9 mouse cellular contexts compared by ENCODE assay signal in the genomic region with DNA sequence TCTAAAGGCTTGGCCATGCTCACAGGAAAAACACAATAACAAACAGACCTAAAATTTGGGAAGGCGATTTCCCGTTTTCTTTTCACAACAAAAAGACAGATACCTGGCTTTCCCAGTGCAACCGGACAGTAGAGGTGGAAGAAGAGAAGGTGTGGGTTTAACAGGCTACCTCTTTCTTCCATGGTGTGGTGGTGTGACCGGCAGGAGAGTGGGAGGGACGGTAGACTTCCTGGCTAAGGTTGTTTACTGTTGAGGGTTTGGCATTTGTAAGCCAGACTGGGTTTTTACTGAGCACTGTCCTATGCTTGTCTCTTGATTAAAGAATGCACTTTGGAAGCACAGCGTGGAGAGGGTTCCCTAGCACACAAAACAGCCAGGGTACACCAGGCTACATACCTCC. TPM values are rescaled to one million over a fixed set of nuclear protein-coding genes. Genes with fewer than 3 reads are reported as not detected.
DNase-seq lines count a peak whose midpoint lies in the region; ATAC-seq and TF ChIP-seq lines count a peak whose summit lies in the region.
"Had no signal": no experiment of that assay in that cellular context is flagged by ENCODE, and none has a peak within 500 bp of the region (broad histone marks: within the 10 kb centered on the region; RNA-seq: fewer than 3 reads in every experiment).

No protein-coding gene starts in this region.

- no peak overlapping the region for H3K4me3 ChIP-seq in heart, embryonic 11.5 days (ENCODE audit: low read depth, low read length)
- peak overlapping the region; percentile 50 for H3K4me3 ChIP-seq in ES-Bruce4 (ENCODE audit: low read depth, low read length)
- H3K4me3 ChIP-seq in forebrain, embryonic 14.5 days (ENCODE audit: low read depth, low read length), result peak overlapping the region; percentile 20; the same call in 1 of the 2 replicates
- peak overlapping the region; percentile 29 for H3K4me3 ChIP-seq in liver, postnatal 0 days (ENCODE audit: low read depth, low read length)

- no peak overlapping the region for H3K27ac ChIP-seq in heart, embryonic 11.5 days (ENCODE audit: low read depth, low read length)
- peak overlapping the region; percentile 99 for H3K27ac ChIP-seq in ES-Bruce4 (ENCODE audit: insufficient read depth, low read length)
- peak overlapping the region; percentile 73 for H3K27ac ChIP-seq in forebrain, embryonic 14.5 days (ENCODE audit: low read depth, low read length)
- H3K27ac ChIP-seq in liver, postnatal 0 days (ENCODE audit: low read depth), result no peak overlapping the region; the same call in 1 of the 2 replicates

- TF ChIP-seq EP300 in ES-Bruce4 (IDR thresholded peaks at IDR 0.05; ENCODE audit: insufficient read depth, low read depth, low read length), result peak; percentile 69
- TF ChIP-seq EP300 in liver, postnatal 0 days (IDR thresholded peaks at IDR 0.05; ENCODE audit: low read depth), result no peak

- ATAC-seq in heart, embryonic 11.5 days (replicated peaks; ENCODE audit: insufficient number of reproducible peaks, low FRiP score, low TSS enrichment), result no peak
- peak; percentile 26; the same call in 1 of the 2 replicates for ATAC-seq in forebrain, embryonic 14.5 days
- ATAC-seq in liver, postnatal 0 days, result no peak

- no peak for DNase-seq in heart, postnatal 4 days
- DNase-seq in forebrain, embryonic 14.5 days (ENCODE audit: low spot score), result peak; percentile 32
- DNase-seq in liver, postnatal 0 days, result no peak
- DNase-seq in urinary bladder, postnatal 14 days (ENCODE audit: low spot score), result no peak
- no peak for DNase-seq in left cerebral cortex, adult 18-20 months (ENCODE audit: low spot score in 2 of 2)
- no peak for DNase-seq in retina, embryonic 14.5 days (ENCODE audit: low spot score)
- DNase-seq: adrenal gland, postnatal 25 days had no signal

- H3K4me1 ChIP-seq in heart, embryonic 11.5 days (ENCODE audit: control insufficient read depth, insufficient read depth, low read length), result peaks cover 7% of the 10 kb centered on the region; the same call in 1 of the 2 replicates
- H3K4me1 ChIP-seq in ES-Bruce4 (ENCODE audit: control insufficient read depth, insufficient read depth, low read length), result peaks cover 10% of the 10 kb centered on the region
- 0 out of 2 replicates have a peak, but pooled peaks cover 3% of the 10 kb centered on the region for H3K4me1 ChIP-seq in forebrain, embryonic 14.5 days (ENCODE audit: control insufficient read depth, insufficient read depth, low read length)
- H3K4me1 ChIP-seq in liver, postnatal 0 days (ENCODE audit: insufficient read depth), result peaks cover 7% of the 10 kb centered on the region; the same call in 1 of the 2 replicates

- no peaks in the 10 kb centered on the region for H3K9me3 ChIP-seq in heart, embryonic 11.5 days (replicated peaks; ENCODE audit: control insufficient read depth, low read length)
- H3K9me3 ChIP-seq in ES-Bruce4 (replicated peaks; ENCODE audit: control insufficient read depth, insufficient read depth, low read length, poor library complexity, severe bottlenecking), result no peaks in the 10 kb centered on the region
- no peaks in the 10 kb centered on the region for H3K9me3 ChIP-seq in forebrain, embryonic 14.5 days (replicated peaks; ENCODE audit: control insufficient read depth, low read length)
- H3K9me3 ChIP-seq in liver, postnatal 0 days (ENCODE audit: low read length), result no peaks in the 10 kb centered on the region

- TF ChIP-seq POLR2A in ES-Bruce4 (IDR thresholded peaks at IDR 0.05; ENCODE audit: insufficient read depth, low read length), result no peak

- H3K4me2 ChIP-seq in heart, embryonic 11.5 days, result peak overlapping the region; percentile 60
- H3K4me2 ChIP-seq in forebrain, embryonic 14.5 days (ENCODE audit: low read length), result peak overlapping the region; percentile 48
- peak overlapping the region; percentile 65 for H3K4me2 ChIP-seq in liver, postnatal 0 days (ENCODE audit: low read depth, low read length)

- TF ChIP-seq CTCF in ES-Bruce4 (IDR thresholded peaks at IDR 0.05; ENCODE audit: low read depth, low read length), result no peak
- no peak for TF ChIP-seq CTCF in liver, postnatal 0 days (IDR thresholded peaks at IDR 0.05; ENCODE audit: low read depth)

- H3K36me3 ChIP-seq in heart, embryonic 11.5 days (ENCODE audit: control insufficient read depth, insufficient read depth, low read length), result no peaks in the 10 kb centered on the region
- no peaks in the 10 kb centered on the region for H3K36me3 ChIP-seq in ES-Bruce4 (ENCODE audit: control insufficient read depth, insufficient read depth, low read length, poor library complexity, severe bottlenecking)
- H3K36me3 ChIP-seq in forebrain, embryonic 14.5 days (ENCODE audit: control insufficient read depth, insufficient read depth, low read length), result no peaks in the 10 kb centered on the region
- H3K36me3 ChIP-seq in liver, postnatal 0 days (replicated peaks; ENCODE audit: insufficient read depth, low read length), result no peaks in the 10 kb centered on the region

- no peak overlapping the region for H3K9ac ChIP-seq in heart, embryonic 11.5 days (ENCODE audit: low read depth, low read length)
- peak overlapping the region; percentile 58; the same call in 1 of the 2 replicates for H3K9ac ChIP-seq in ES-Bruce4 (ENCODE audit: low read depth, poor library complexity, severe bottlenecking)
- H3K9ac ChIP-seq in forebrain, embryonic 14.5 days (ENCODE audit: low read length), result peak overlapping the region; percentile 42
- H3K9ac ChIP-seq in liver, postnatal 0 days (replicated peaks), result peak overlapping the region; percentile 32; the same call in 1 of the 2 replicates

- no peaks in the 10 kb centered on the region for H3K27me3 ChIP-seq in heart, embryonic 11.5 days (ENCODE audit: control insufficient read depth, insufficient read depth, low read length)
- no peaks in the 10 kb centered on the region for H3K27me3 ChIP-seq in ES-Bruce4 (ENCODE audit: control insufficient read depth, insufficient read depth, low read length, poor library complexity, severe bottlenecking)
- no peaks in the 10 kb centered on the region for H3K27me3 ChIP-seq in forebrain, embryonic 14.5 days (replicated peaks; ENCODE audit: control insufficient read depth, insufficient read depth, low read length)
- no peaks in the 10 kb centered on the region for H3K27me3 ChIP-seq in liver, postnatal 0 days (ENCODE audit: insufficient read depth, low read length)

- 50% methylated on average over 6 of the region's 6 CpGs for WGBS in heart, embryonic 11.5 days (ENCODE audit: insufficient replicate concordance)
- 4% methylated on average over 6 of the region's 6 CpGs for WGBS in forebrain, embryonic 14.5 days
- 33% methylated on average over 6 of the region's 6 CpGs for WGBS in liver, postnatal 0 days (ENCODE audit: insufficient replicate concordance)

RNA-seq across cellular contexts. Expression of a gene that starts 45.9 kb away (rescaled TPM):
- 2.9 and 3.7 TPM in 2 replicates for polyA plus RNA-seq in heart, embryonic 11.5 days (2014; fragmentation: Nextera tagmentation; extraction: Ambion mirVana)
- total RNA-seq in heart, postnatal 4 days (2021), result 10 to 100 TPM; 18.8 to 19.3 TPM
- 39.6 and 39.9 TPM in 2 replicates for polyA plus RNA-seq in ES-Bruce4 (2011; ENCODE audit: insufficient read depth, insufficient read length, low read depth, missing spikeins)
- 1.7 and 1.8 TPM in 2 replicates for polyA plus RNA-seq in forebrain, embryonic 14.5 days (2014; fragmentation: Nextera tagmentation; extraction: Ambion mirVana)
- polyA plus RNA-seq in liver, postnatal 0 days (2015; fragmentation: Nextera tagmentation; extraction: Ambion mirVana), result 2.1 and 2.4 TPM in 2 replicates
- 1 to 10 TPM; 2.8 to 3.0 TPM for total RNA-seq in left cerebral cortex, adult 18-20 months (2021)

Comparison
In these comparisons a context has a peak if more than half of its experiments do, and no peak if none do; other contexts are left out.
1. H3K27ac ChIP-seq: peak in ES-Bruce4 (single experiment) and forebrain, embryonic 14.5 days (single experiment); none in heart, embryonic 11.5 days (single experiment) and liver, postnatal 0 days (single experiment).
2. Peak in every context shown above with its lines, with median percentiles within 50 percentile points of each other: H3K4me2 ChIP-seq.